Mouse (Mus musculus) midbrain, embryonic 10.5 days (tissue): ENCODE data around the gene Snrpd3. TPM values are rescaled to one million over a fixed set of nuclear protein-coding genes. Genes with fewer than 3 reads are reported as not detected.
"Not testable (repeated sequence)": the region's sequence is repeated elsewhere in the genome, so short reads cannot be mapped to it uniquely, and the experiment has no call there.

Source experiments
- DNase-seq: peaks from one replicate; pipeline ENCODE4 v3.0.0-alpha.2; 2017; ENCODE audit warnings: low spot score
- H3K27ac ChIP-seq: fragments of 300-500 bp; sonication (generic); replicated peaks from 2 replicates; pipeline ENCODE4 v1.5.1; 2016; ENCODE audit warnings: mild to moderate bottlenecking
- H3K27me3 ChIP-seq: fragments of 300-500 bp; sonication (generic); 2 replicates; pipeline ENCODE4 v1.6.1; 2016; ENCODE audit warnings: low read depth, mild to moderate bottlenecking; ENCODE audit not compliant: poor library complexity, severe bottlenecking
- H3K36me3 ChIP-seq: fragments of 300-500 bp; sonication (generic); 2 replicates; pipeline ENCODE4 v1.6.1; 2016; ENCODE audit warnings: mild to moderate bottlenecking, moderate library complexity
- H3K4me1 ChIP-seq: fragments of 300-500 bp; sonication (generic); 2 replicates; pipeline ENCODE4 v1.6.1; 2016
- H3K4me3 ChIP-seq: fragments of 300-500 bp; sonication (generic); 2 replicates; pipeline ENCODE4 v1.5.1; 2016; ENCODE audit warnings: mild to moderate bottlenecking, moderate library complexity
- H3K9me3 ChIP-seq: fragments of 300-500 bp; sonication (generic); replicated peaks from 2 replicates; pipeline ENCODE4 v1.6.1; 2016; ENCODE audit warnings: mild to moderate bottlenecking
- WGBS: fragments of 180-500 bp; shearing (Covaris S2); methylation state at CpG from one replicate; pipeline ENCODE4 v1.1.7; 2016; 5-methylcytosine and 5-hydroxymethylcytosine counted together
- polyA plus RNA-seq: library from polyadenylated mRNA; unstranded; fragments of >200 nt; fragmentation: Nextera tagmentation; extraction: Ambion mirVana; gene quantifications from 2 replicates; pipeline ENCODE4 v1.2.1, GENCODE M21; 2016

Snrpd3 gene
- polyA plus RNA-seq, 1 experiment from 2014 or later: 271 TPM

DNA sequence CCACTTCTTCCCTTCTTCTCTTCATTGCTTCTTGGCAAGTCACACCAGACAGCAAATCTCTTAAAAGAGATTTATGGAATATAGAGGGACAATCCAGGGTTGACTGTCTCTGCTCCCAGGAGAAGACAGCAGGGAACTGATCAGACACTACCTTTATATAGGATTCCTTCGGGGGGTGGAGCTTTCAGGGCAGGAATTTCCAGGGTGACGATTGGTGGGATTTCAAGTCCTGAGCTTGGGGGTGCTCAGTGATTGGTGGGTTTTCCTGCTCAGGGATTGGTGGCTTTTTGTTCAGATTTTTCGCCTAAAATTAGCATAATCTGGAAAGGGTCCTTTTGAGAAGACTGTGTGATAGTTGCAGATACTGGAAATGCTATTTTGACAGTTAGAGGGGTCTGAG lies 30.2 kb upstream of the Snrpd3 start:
- H3K9me3 ChIP-seq: no peaks in the 10 kb centered on the region
- no peaks in the 10 kb centered on the region for H3K27me3 ChIP-seq
- H3K4me3 ChIP-seq: no peak overlapping the region
- no peak overlapping the region for H3K27ac ChIP-seq
- no peak for DNase-seq
- no peaks in the 10 kb centered on the region for H3K4me1 ChIP-seq
- 76% methylated on average over 3 of the region's 3 CpGs for WGBS
- H3K36me3 ChIP-seq: no peaks in the 10 kb centered on the region

DNA sequence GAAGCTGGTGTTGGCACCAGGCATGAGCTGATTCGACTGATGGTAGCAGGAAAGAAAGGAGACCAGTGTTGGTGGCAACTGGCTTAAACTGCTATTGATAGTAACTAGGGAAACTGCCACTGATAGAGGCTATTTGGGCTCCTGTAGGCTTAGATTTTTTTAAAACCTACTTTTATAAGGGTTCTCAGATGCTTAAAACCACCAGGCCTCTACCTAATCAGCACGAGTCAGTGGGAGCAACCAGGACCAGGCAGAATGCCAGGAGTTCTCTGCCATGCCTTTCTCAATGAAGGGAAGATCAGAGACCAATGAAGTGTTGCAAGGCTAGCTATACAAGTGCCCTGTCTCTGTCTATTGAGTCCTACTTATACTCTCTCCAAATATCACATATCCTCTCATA lies 27.8 kb upstream of the Snrpd3 start:
- DNase-seq: no peak
- no peak overlapping the region for H3K4me3 ChIP-seq
- no peak overlapping the region for H3K27ac ChIP-seq
- no peaks in the 10 kb centered on the region for H3K4me1 ChIP-seq
- H3K9me3 ChIP-seq: no peaks in the 10 kb centered on the region
- WGBS: 82% methylated on average over 2 of the region's 2 CpGs
- H3K36me3 ChIP-seq: no peaks in the 10 kb centered on the region
- no peaks in the 10 kb centered on the region for H3K27me3 ChIP-seq

DNA sequence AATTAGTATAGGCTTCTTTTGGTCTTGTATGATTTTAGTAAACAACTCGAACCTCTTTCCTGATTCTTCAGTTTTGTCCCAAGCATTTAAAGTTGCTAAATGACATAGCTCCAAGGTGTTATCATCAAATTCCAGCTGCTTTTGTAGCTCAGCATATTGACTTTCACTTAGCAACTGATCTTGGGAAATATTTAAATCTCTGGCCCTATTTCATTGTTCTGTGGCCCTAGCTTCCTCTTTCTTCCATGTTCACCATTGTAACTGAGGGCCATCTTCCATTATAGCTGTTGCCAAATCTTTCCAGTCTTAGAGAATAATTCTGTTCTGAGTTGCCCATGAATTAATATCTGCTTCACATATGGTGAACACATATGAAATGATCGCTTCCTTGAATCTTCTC lies 26.6 kb upstream of the Snrpd3 start:
- Histone ChIP-seq H3K27me3 (no peaks in the 10 kb centered on the region), H3K27ac (no peak overlapping the region), H3K4me1 (no peaks in the 10 kb centered on the region), H3K9me3 (no peaks in the 10 kb centered on the region), H3K4me3 (no peak overlapping the region), H3K36me3 (no peaks in the 10 kb centered on the region)
- no peak for DNase-seq
- 91% methylated on average over 2 of the region's 2 CpGs for WGBS

DNA sequence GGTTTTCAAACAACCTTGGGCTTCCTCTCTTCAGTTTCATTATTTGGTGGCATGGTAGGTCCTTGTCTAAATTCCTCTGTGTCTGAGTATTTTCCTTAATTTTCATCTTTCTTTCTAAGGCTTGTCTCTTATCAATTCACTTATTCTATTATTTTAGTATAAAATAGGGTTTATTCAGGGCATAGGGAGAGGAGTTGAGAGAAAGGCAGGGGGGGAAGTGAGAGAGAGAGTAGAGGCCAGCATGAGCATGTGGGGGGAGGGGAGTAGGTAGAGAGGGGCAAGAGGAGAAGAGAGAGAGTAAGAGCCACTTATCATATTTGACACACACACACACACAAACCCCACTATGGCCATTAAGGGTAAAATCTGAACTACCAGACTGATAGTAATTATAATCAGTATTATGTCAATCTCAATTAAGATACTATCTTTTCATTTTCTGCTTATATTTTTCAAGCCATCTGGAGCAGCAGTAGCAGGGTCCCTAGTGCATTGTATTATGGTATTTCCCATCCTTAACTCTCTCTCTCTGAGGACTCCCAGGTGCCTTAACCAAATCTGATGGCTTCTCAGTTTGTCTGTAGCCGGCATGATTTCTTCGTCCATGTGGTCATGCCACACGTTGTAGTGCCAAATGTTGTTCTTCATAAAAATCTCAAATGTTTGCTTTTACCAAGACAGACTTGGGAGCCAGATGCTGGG lies 26.0 kb upstream of the Snrpd3 start:
- Histone ChIP-seq H3K27ac (no peak overlapping the region), H3K36me3 (no peaks in the 10 kb centered on the region), H3K9me3 (no peaks in the 10 kb centered on the region), H3K4me3 (no peak overlapping the region), H3K4me1 (no peaks in the 10 kb centered on the region), H3K27me3 (no peaks in the 10 kb centered on the region)
- DNase-seq: no peak
- 94% methylated on average over 3 of the region's 3 CpGs for WGBS

DNA sequence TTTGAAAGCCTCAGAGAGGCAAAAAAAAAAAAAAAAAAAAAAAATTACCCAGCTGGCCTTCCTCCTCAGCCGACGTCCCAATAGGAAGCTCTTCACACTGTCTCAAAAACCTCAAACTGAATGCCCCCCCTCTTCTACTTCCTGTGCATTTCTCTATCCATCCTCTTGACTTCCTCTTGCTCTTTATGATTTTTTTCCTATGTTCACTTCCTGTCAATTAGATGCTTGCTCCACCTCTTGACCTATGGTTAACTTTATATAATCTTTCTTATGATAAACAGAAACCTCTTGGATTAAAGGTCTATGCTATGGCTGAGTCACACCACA lies 25.5 kb upstream of the Snrpd3 start:
- 84% methylated on average over 2 of the region's 2 CpGs for WGBS
- no peaks in the 10 kb centered on the region for H3K27me3 ChIP-seq
- no peaks in the 10 kb centered on the region for H3K4me1 ChIP-seq
- H3K4me3 ChIP-seq: no peak overlapping the region
- no peaks in the 10 kb centered on the region for H3K36me3 ChIP-seq
- no peak overlapping the region for H3K27ac ChIP-seq
- no peaks in the 10 kb centered on the region for H3K9me3 ChIP-seq
- no peak for DNase-seq

DNA sequence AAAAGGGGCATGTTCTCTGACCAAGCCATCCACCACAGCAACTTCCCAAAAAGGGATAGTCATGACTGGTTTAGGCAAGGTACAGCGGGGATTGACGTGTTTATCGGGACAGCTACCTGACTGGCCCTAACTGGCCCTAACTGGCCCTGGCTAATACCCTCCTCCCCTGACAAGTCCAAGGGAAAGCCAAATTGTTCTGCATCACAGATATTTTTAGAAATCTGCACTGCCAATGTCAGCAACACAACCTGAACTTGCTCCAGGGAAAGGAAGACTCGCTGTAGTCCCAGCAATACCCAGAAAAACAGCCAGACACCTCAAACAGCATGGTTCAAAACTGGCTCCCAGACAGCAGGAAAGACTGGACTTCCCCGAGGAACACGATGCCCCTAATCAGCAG lies 22.0 kb upstream of the Snrpd3 start:
- DNase-seq: no peak
- 79% methylated on average over 6 of the region's 6 CpGs for WGBS
- no peak overlapping the region for H3K4me3 ChIP-seq

DNA sequence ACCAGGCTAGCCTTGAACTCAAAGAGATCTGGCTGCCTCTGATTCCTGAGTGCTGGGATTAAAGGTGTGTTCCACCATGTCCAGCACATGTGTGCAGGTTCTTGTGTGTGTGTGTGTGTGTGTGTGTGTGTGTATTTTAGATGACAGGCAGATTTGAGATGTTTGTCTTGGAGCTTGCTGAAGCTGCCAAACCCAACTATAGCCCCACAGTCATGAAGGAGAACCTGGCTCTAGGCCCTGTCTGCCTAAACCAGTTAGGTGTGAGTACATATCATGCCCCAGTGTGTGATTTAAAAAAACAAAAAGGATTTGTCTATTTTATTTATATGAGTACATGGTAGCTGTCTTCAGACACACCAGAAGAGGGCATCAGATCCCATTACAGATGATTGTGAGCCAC lies 21.4 kb upstream of the Snrpd3 start:
- no peaks in the 10 kb centered on the region for H3K36me3 ChIP-seq
- no peak overlapping the region for H3K4me3 ChIP-seq
- H3K27me3 ChIP-seq: no peaks in the 10 kb centered on the region
- no peak overlapping the region for H3K27ac ChIP-seq
- DNase-seq: no peak
- no peaks in the 10 kb centered on the region for H3K4me1 ChIP-seq
- no peaks in the 10 kb centered on the region for H3K9me3 ChIP-seq

More for the DNA sequence above, 22.0 kb upstream of the Snrpd3 start:
- Histone ChIP-seq H3K27ac (no peak overlapping the region), H3K9me3 (no peaks in the 10 kb centered on the region), H3K4me1 (no peaks in the 10 kb centered on the region), H3K27me3 (no peaks in the 10 kb centered on the region), H3K36me3 (no peaks in the 10 kb centered on the region)

DNA sequence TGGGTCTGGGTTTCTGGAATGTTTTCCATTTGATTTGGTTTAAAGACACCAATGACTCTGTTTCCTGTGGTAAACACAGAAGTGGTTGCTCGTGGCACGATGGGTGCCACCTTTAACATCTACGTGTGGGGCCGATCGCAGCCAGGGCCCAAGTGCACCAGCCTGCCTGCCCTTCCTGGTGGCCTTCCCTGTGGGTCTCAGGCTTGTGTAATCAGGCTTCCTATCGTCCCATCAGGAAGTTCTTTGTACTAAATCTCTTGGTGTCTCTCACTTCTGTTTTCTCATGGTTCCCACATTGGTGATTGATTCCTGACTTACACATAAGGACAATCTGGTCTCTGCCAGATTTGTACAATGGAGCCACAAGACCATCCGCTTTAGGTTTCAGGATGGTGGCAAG lies 18.1 kb upstream of the Snrpd3 start:
- not testable (repeated sequence) for H3K27me3 ChIP-seq, H3K36me3 ChIP-seq, H3K9me3 ChIP-seq, H3K27ac ChIP-seq, DNase-seq, H3K4me1 ChIP-seq, H3K4me3 ChIP-seq
- WGBS: 86% methylated on average over 7 of the region's 7 CpGs

DNA sequence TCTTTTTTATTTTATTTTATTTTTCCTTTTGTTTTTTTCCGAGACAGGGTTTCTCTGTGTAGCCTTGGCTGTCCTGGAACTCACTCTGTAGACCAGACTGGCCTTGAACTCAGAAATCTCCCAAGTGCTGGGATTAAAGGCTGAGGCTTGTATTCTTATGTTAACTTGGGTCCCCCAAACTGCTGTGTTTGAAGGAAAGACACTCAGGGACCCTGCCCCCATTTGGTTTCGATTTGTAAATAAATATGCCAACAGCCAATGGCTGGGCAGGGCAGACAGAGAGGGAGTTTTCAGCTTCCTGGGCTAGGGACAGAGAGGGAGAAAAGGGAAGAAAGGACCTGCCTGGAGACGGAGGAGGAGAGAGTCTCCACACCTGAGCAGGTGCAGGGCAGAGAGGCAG lies 17.6 kb upstream of the Snrpd3 start:
- H3K27me3 ChIP-seq: no peaks in the 10 kb centered on the region
- no peaks in the 10 kb centered on the region for H3K4me1 ChIP-seq
- 60% methylated on average over 3 of the region's 3 CpGs for WGBS
- H3K36me3 ChIP-seq: no peaks in the 10 kb centered on the region
- H3K4me3 ChIP-seq: no peak overlapping the region
- H3K9me3 ChIP-seq: no peaks in the 10 kb centered on the region
- DNase-seq: no peak
- no peak overlapping the region for H3K27ac ChIP-seq

DNA sequence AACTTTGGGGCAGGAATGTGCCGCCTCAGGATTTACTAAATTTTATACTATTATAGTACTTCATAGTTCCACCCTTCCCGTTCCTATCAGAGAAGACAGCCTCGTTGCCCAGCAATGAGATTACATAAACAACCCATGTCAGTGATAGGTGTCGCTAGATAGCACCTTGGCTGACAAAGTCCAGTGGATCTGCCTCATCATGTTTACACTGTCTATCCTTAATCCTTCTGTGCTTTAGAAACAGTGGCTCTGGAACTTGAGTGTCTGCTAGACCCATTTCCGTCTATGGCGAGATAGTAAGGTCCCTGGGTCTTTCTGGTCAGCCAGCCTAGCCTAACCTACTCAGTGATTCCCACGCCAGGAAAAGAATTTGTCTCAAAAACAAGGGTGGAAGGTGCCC lies 17.0 kb upstream of the Snrpd3 start:
- no peak for DNase-seq
- no peaks in the 10 kb centered on the region for H3K9me3 ChIP-seq
- no peak overlapping the region for H3K27ac ChIP-seq
- no peaks in the 10 kb centered on the region for H3K4me1 ChIP-seq
- H3K36me3 ChIP-seq: no peaks in the 10 kb centered on the region
- 75% methylated on average over 7 of the region's 7 CpGs for WGBS
- H3K4me3 ChIP-seq: no peak overlapping the region
- H3K27me3 ChIP-seq: no peaks in the 10 kb centered on the region

DNA sequence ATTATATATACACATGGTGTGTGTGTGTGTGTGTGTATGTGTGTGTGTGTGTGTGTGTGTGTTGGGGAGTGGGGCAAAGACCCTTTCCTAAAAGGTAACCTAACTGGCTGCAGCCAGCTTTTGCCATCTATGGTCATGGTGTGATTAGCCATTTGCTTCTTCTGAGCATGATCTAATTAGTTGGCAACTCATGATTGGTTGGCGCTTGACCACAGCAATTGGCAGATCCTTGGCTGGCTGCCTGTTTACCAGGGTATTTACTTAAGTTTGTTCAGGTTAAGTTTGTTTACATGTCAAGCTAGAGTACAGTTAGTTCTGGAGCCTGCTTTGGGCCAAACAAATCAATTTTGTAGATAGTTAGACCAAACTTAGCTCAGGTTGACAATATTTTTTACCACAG lies 15.7 kb upstream of the Snrpd3 start:
- DNase-seq: no peak
- Histone ChIP-seq H3K9me3 (no peaks in the 10 kb centered on the region), H3K4me1 (no peaks in the 10 kb centered on the region), H3K4me3 (no peak overlapping the region), H3K27ac (no peak overlapping the region), H3K36me3 (no peaks in the 10 kb centered on the region), H3K27me3 (no peaks in the 10 kb centered on the region)
- 97% methylated on average over 1 of the region's 1 CpGs for WGBS

DNA sequence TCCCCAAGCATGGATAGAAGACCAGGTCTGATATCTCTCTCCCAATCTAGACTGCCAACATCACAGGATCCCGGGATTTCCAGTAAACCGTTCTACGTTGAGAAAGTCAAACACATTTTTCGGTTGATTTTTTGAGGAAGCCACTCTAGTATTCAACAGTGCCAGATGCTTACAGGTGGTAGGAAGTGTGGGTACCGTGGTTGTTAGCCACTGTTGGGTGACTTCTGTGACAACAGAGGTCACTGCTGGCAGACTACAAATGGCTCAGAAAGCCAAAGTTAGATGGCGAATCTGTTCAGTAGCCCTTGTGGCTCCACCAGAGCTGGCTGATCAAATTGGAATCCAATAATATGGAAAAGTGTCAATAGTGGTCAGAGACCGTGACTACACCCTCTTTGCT lies 13.7 kb upstream of the Snrpd3 start:
- Histone ChIP-seq H3K9me3 (no peaks in the 10 kb centered on the region), H3K4me3 (no peak overlapping the region), H3K27ac (no peak overlapping the region), H3K4me1 (no peaks in the 10 kb centered on the region), H3K27me3 (no peaks in the 10 kb centered on the region), H3K36me3 (peaks cover 20% of the 10 kb centered on the region)
- 95% methylated on average over 7 of the region's 7 CpGs for WGBS
- no peak for DNase-seq

DNA sequence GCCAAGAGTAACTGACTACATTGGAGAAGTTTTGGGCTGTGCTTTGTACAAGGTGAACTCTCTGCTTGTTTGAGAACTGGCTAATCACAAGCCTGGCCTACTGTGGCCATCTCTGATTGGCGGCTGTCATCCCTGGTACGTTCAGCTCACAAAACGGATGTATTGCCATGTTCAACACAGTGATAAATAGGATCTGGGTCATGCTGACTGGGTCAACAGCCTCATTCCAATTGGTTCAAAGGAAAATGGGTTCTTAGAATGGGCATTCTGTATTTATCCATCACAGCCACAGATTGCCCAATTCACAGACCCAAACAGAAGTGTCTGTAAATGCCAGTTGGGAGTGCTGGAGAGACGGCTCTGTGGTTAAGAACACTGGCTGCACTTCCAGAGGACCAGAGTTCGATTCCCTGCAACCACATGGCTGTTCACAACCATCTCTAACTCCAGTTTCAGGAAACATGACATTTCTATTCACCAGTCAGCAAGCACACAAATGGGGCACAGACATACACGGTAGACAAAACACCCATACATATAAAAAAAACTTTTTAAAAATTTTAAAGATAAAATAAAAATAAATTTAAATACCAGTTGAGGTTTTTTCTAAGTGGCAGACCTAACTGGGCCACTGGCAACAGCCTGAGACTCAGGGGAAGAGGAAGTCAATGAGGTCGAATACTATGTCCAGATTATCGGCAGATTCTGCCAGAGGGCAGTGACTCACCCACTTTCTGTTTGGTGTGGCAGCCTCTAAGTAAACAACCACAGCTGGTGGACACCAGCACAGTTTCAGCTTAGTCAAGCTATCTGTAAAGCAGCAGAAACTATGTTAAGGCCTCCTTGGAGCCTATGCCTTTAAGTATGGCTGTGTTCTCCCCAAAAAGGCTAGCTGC lies 12.9 kb upstream of the Snrpd3 start:
- 87% methylated on average over 8 of the region's 8 CpGs for WGBS
- H3K9me3 ChIP-seq: no peaks in the 10 kb centered on the region
- no peaks in the 10 kb centered on the region for H3K4me1 ChIP-seq
- DNase-seq: no peak
- no peak overlapping the region for H3K27ac ChIP-seq
- H3K36me3 ChIP-seq: peaks cover 28% of the 10 kb centered on the region
- no peaks in the 10 kb centered on the region for H3K27me3 ChIP-seq
- no peak overlapping the region for H3K4me3 ChIP-seq
